Mouse (Mus musculus): ENCODE measurements at regions not wholly inside any gene's neighbourhood (a gene's known extent, or its start where the extent isn't known, plus 50 kb on each side); places are given as distances from the start of the nearest gene placed in this dataset.

- H3K4me3 ChIP-seq (replicated peaks; ENCODE audit: control insufficient read depth, low read depth, low read length) = no peak overlapping the region
- 82% methylated on average over 8 of the region's 8 CpGs for WGBS
- TF ChIP-seq CTCF (IDR thresholded peaks at IDR 0.05; ENCODE audit: control insufficient read depth, insufficient read depth, low read length) (no peak), POLR2A (IDR thresholded peaks at IDR 0.05; ENCODE audit: borderline replicate concordance, control insufficient read depth, low read depth, low read length) (no peak)
- no peaks in the 10 kb centered on the region for H3K4me1 ChIP-seq (ENCODE audit: control insufficient read depth, insufficient read depth, low read length)
- H3K27ac ChIP-seq (ENCODE audit: control insufficient read depth, insufficient read depth, low read depth, low read length, poor library complexity) = no peak overlapping the region
These were observed 167.9 kb upstream of the Igfbp7 start for GRCm38 (mm10) chr5:77575780-77576179.

GRCm38 (mm10) chr5:77570364-77570763, 162.5 kb upstream of the Igfbp7 start:
- no peak overlapping the region for H3K27ac ChIP-seq (ENCODE audit: control insufficient read depth, insufficient read depth, low read depth, low read length, poor library complexity)
- no peak overlapping the region for H3K4me3 ChIP-seq (replicated peaks; ENCODE audit: control insufficient read depth, low read depth, low read length)
- 80% methylated on average over 9 of the region's 9 CpGs for WGBS
- H3K4me1 ChIP-seq (ENCODE audit: control insufficient read depth, insufficient read depth, low read length) = no peaks in the 10 kb centered on the region
- TF ChIP-seq POLR2A (IDR thresholded peaks at IDR 0.05; ENCODE audit: borderline replicate concordance, control insufficient read depth, low read depth, low read length) (no peak), CTCF (IDR thresholded peaks at IDR 0.05; ENCODE audit: control insufficient read depth, insufficient read depth, low read length) (no peak)

GRCm38 (mm10) chr5:77568121-77568520, 160.3 kb upstream of the Igfbp7 start:
- no peaks in the 10 kb centered on the region for H3K4me1 ChIP-seq (ENCODE audit: control insufficient read depth, insufficient read depth, low read length)
- no peak overlapping the region for H3K27ac ChIP-seq (ENCODE audit: control insufficient read depth, insufficient read depth, low read depth, low read length, poor library complexity)
- TF ChIP-seq POLR2A (IDR thresholded peaks at IDR 0.05; ENCODE audit: borderline replicate concordance, control insufficient read depth, low read depth, low read length) = no peak
- no peak for TF ChIP-seq CTCF (IDR thresholded peaks at IDR 0.05; ENCODE audit: control insufficient read depth, insufficient read depth, low read length)
- H3K4me3 ChIP-seq (replicated peaks; ENCODE audit: control insufficient read depth, low read depth, low read length) = no peak overlapping the region
- WGBS = 62% methylated on average over 5 of the region's 5 CpGs

- Histone ChIP-seq H3K4me1 (ENCODE audit: control insufficient read depth, insufficient read depth, low read length) (no peaks in the 10 kb centered on the region), H3K27ac (ENCODE audit: control insufficient read depth, insufficient read depth, low read depth, low read length, poor library complexity) (no peak overlapping the region), H3K4me3 (replicated peaks; ENCODE audit: control insufficient read depth, low read depth, low read length) (no peak overlapping the region)
- TF ChIP-seq CTCF (IDR thresholded peaks at IDR 0.05; ENCODE audit: control insufficient read depth, insufficient read depth, low read length) = no peak
- WGBS = 72% methylated on average over 5 of the region's 5 CpGs
These were observed 144.7 kb upstream of the Igfbp7 start for GRCm38 (mm10) chr5:77552580-77552979.

- Histone ChIP-seq H3K4me1 (ENCODE audit: control insufficient read depth, insufficient read depth, low read length) (no peaks in the 10 kb centered on the region), H3K27ac (ENCODE audit: control insufficient read depth, insufficient read depth, low read depth, low read length, poor library complexity) (no peak overlapping the region), H3K4me3 (replicated peaks; ENCODE audit: control insufficient read depth, low read depth, low read length) (no peak overlapping the region)
- 78% methylated on average over 7 of the region's 7 CpGs for WGBS
- TF ChIP-seq POLR2A (IDR thresholded peaks at IDR 0.05; ENCODE audit: borderline replicate concordance, control insufficient read depth, low read depth, low read length) (no peak), CTCF (IDR thresholded peaks at IDR 0.05; ENCODE audit: control insufficient read depth, insufficient read depth, low read length) (no peak)
These were observed 144.2 kb upstream of the Igfbp7 start for GRCm38 (mm10) chr5:77552081-77552480.

- 74% methylated on average over 13 of the region's 13 CpGs for WGBS
These were observed 138.3 kb upstream of the Igfbp7 start for GRCm38 (mm10) chr5:77546001-77546620.

GRCm38 (mm10) chr5:77532261-77533015, 124.6 kb upstream of the Igfbp7 start:
- H3K4me3 ChIP-seq (replicated peaks; ENCODE audit: control insufficient read depth, low read depth, low read length) = no peak overlapping the region
- no peak overlapping the region for H3K27ac ChIP-seq (ENCODE audit: control insufficient read depth, insufficient read depth, low read depth, low read length, poor library complexity)
- 47% methylated on average over 19 of the region's 19 CpGs for WGBS
- H3K4me1 ChIP-seq (ENCODE audit: control insufficient read depth, insufficient read depth, low read length) = no peaks in the 10 kb centered on the region
- TF ChIP-seq POLR2A (IDR thresholded peaks at IDR 0.05; ENCODE audit: borderline replicate concordance, control insufficient read depth, low read depth, low read length) = no peak
- no peak for TF ChIP-seq CTCF (IDR thresholded peaks at IDR 0.05; ENCODE audit: control insufficient read depth, insufficient read depth, low read length)

More at GRCm38 (mm10) chr5:77546001-77546620, 138.3 kb upstream of the Igfbp7 start:
- Histone ChIP-seq H3K4me1 (ENCODE audit: control insufficient read depth, insufficient read depth, low read length) (no peaks in the 10 kb centered on the region), H3K4me3 (replicated peaks; ENCODE audit: control insufficient read depth, low read depth, low read length) (no peak overlapping the region), H3K27ac (ENCODE audit: control insufficient read depth, insufficient read depth, low read depth, low read length, poor library complexity) (no peak overlapping the region)
- TF ChIP-seq CTCF (IDR thresholded peaks at IDR 0.05; ENCODE audit: control insufficient read depth, insufficient read depth, low read length) (no peak), POLR2A (IDR thresholded peaks at IDR 0.05; ENCODE audit: borderline replicate concordance, control insufficient read depth, low read depth, low read length) (no peak)

- Histone ChIP-seq H3K4me3 (replicated peaks; ENCODE audit: control insufficient read depth, low read depth, low read length) (no peak overlapping the region), H3K27ac (ENCODE audit: control insufficient read depth, insufficient read depth, low read depth, low read length, poor library complexity) (no peak overlapping the region), H3K4me1 (ENCODE audit: control insufficient read depth, insufficient read depth, low read length) (no peaks in the 10 kb centered on the region)
- TF ChIP-seq CTCF (IDR thresholded peaks at IDR 0.05; ENCODE audit: control insufficient read depth, insufficient read depth, low read length) (no peak), POLR2A (IDR thresholded peaks at IDR 0.05; ENCODE audit: borderline replicate concordance, control insufficient read depth, low read depth, low read length) (no peak)
- 67% methylated on average over 7 of the region's 7 CpGs for WGBS
These were observed 122.5 kb upstream of the Igfbp7 start for GRCm38 (mm10) chr5:77530376-77530775.

Data from bone marrow, adult 2 months (tissue).